Mouse (Mus musculus) testis, adult 2 months (tissue): ENCODE measurements around the gene Scand1.

Experiments
- CTCF ChIP-seq: fragments of 200-500 bp; IDR thresholded peaks from 2 replicates; pipeline ENCODE4 v1.5.1; 2012; ENCODE audit warnings: low read depth, mild to moderate bottlenecking, inconsistent platforms, low read length, moderate library complexity; ENCODE audit not compliant: control insufficient read depth, insufficient read depth, insufficient replicate concordance
- POLR2A ChIP-seq: fragments of 200-500 bp; IDR thresholded peaks from 2 replicates; pipeline ENCODE4 v1.6.1; 2012; ENCODE audit warnings: low read depth, mild to moderate bottlenecking, inconsistent platforms, low read length, moderate library complexity; ENCODE audit not compliant: control insufficient read depth

GRCm38 (mm10) chr2:156263204-156263893, 49.2 kb downstream of the Scand1 start:
- TF ChIP-seq CTCF: no peak
- no peak for TF ChIP-seq POLR2A
